Mouse (Mus musculus): ENCODE measurements around the gene Smpd4.

Smpd4 gene

GRCm38 (mm10) chr16:17619198-17620105 lies at the start of gene Smpd4:
Gene Smpd4, plus strand, starts transcription at chr16:17619354.
- DNase-seq, result peak; percentile 93

GRCm38 (mm10) chr16:17575870-17576824 lies 43.0 kb upstream of the Smpd4 start:
- DNase-seq, result peak; percentile 71

GRCm38 (mm10) chr16:17576825-17577215 lies 42.3 kb upstream of the Smpd4 start:
- no peak for DNase-seq

- DNase-seq, result peak; percentile 60
These were observed 36.1 kb upstream of the Smpd4 start, which contains the start of gene Slc7a4 for GRCm38 (mm10) chr16:17583064-17583463. Gene Slc7a4, minus strand, starts transcription at chr16:17583214.

GRCm38 (mm10) chr16:17584555-17584954 lies 34.6 kb upstream of the Smpd4 start:
- no peak for DNase-seq

GRCm38 (mm10) chr16:17590731-17591130 lies 28.4 kb upstream of the Smpd4 start:
- no peak for DNase-seq

GRCm38 (mm10) chr16:17600944-17601562 lies 18.1 kb upstream of the Smpd4 start:
- peak; percentile 10 for DNase-seq

- DNase-seq, result no peak
These were observed 14.2 kb upstream of the Smpd4 start for GRCm38 (mm10) chr16:17604941-17605340.

GRCm38 (mm10) chr16:17605684-17606083 lies 13.5 kb upstream of the Smpd4 start:
- DNase-seq, result no peak

- DNase-seq, result no peak
These were observed 7.8 kb upstream of the Smpd4 start for GRCm38 (mm10) chr16:17611383-17611782.

GRCm38 (mm10) chr16:17614740-17615139 lies 4.4 kb upstream of the Smpd4 start:
- peak; percentile 37 for DNase-seq

GRCm38 (mm10) chr16:17616212-17616611 lies 2.9 kb upstream of the Smpd4 start:
- no peak for DNase-seq

- peak; percentile 72 for DNase-seq
These were observed 1.1 kb upstream of the Smpd4 start for GRCm38 (mm10) chr16:17617922-17618565.

GRCm38 (mm10) chr16:17621936-17622335 lies 2.8 kb downstream of the Smpd4 start:
- DNase-seq, result no peak

GRCm38 (mm10) chr16:17625488-17626268 lies 6.5 kb downstream of the Smpd4 start:
- peak; percentile 68 for DNase-seq

GRCm38 (mm10) chr16:17626269-17626555 lies 7.1 kb downstream of the Smpd4 start:
- DNase-seq, result no peak

GRCm38 (mm10) chr16:17632580-17632979 lies 13.4 kb downstream of the Smpd4 start:
- DNase-seq, result no peak

- no peak for DNase-seq
These were observed 14.5 kb downstream of the Smpd4 start for GRCm38 (mm10) chr16:17633481-17634181.

GRCm38 (mm10) chr16:17636904-17637303 lies 17.8 kb downstream of the Smpd4 start:
- DNase-seq, result no peak

GRCm38 (mm10) chr16:17637610-17638009 lies 18.5 kb downstream of the Smpd4 start:
- no peak for DNase-seq

GRCm38 (mm10) chr16:17638036-17638628 lies 19.0 kb downstream of the Smpd4 start:
- DNase-seq, result no peak
